Comparison of ENCODE assay signal across 8 mouse cellular contexts in the genomic region with DNA sequence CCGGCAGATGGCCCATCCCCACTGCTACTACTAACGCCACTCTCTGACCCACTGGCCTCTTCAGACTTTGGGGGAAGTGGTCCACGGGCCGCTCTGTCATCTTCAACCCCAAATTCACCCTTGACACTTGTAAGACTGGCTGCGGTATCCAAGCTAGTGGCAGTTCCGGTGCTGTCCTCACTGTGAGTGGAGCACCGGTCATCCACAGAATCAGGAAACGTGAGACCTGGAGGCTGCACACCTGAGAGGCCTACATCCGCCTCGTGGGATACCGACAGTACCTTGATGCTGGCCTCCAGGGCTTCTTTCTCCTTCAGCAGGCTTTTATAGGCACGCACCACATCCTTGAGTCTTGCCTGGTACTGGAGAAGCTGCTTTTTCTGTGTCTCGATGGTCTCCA. TPM values are rescaled to one million over a fixed set of nuclear protein-coding genes. Genes with fewer than 3 reads are reported as not detected.
DNase-seq lines count a peak whose midpoint lies in the region; ATAC-seq and TF ChIP-seq lines count a peak whose summit lies in the region.

No protein-coding gene starts in this region.

- H3K9me3 ChIP-seq in forebrain, embryonic 15.5 days, result no peaks in the 10 kb centered on the region
- no peaks in the 10 kb centered on the region for H3K9me3 ChIP-seq in liver, embryonic 15.5 days (replicated peaks)

- peaks cover 9% of the 10 kb centered on the region for H3K36me3 ChIP-seq in C2C12 (ENCODE audit: control insufficient read depth, insufficient read depth)
- peaks cover 39% of the 10 kb centered on the region for H3K36me3 ChIP-seq in forebrain, embryonic 15.5 days
- H3K36me3 ChIP-seq in liver, embryonic 15.5 days (replicated peaks), result peaks cover 42% of the 10 kb centered on the region

- peak overlapping the region; percentile 63 for H3K9ac ChIP-seq in forebrain, embryonic 15.5 days (replicated peaks)
- peak overlapping the region; percentile 86 for H3K9ac ChIP-seq in liver, embryonic 15.5 days

- H3K27ac ChIP-seq in forebrain, embryonic 15.5 days (replicated peaks), result no peak overlapping the region
- H3K27ac ChIP-seq in liver, embryonic 15.5 days (replicated peaks), result peak overlapping the region; percentile 90

- peaks cover 32% of the 10 kb centered on the region for H3K79me2 ChIP-seq in C2C12 (ENCODE audit: control insufficient read depth, insufficient read depth)

- peak overlapping the region; percentile 56 for H3K4me3 ChIP-seq in C2C12 (ENCODE audit: insufficient read depth, poor library complexity, severe bottlenecking)
- H3K4me3 ChIP-seq in forebrain, embryonic 15.5 days, result peak overlapping the region; percentile 69
- peak overlapping the region; percentile 79 for H3K4me3 ChIP-seq in liver, embryonic 15.5 days (replicated peaks)

- 24% methylated on average over 13 of the region's 13 CpGs for WGBS in forebrain, embryonic 15.5 days
- 26% methylated on average over 13 of the region's 13 CpGs for WGBS in liver, embryonic 15.5 days (ENCODE audit: insufficient replicate concordance)

- no peaks in the 10 kb centered on the region for H3K27me3 ChIP-seq in C2C12 (ENCODE audit: control insufficient read depth, insufficient read depth, insufficient read length)
- no peaks in the 10 kb centered on the region for H3K27me3 ChIP-seq in forebrain, embryonic 15.5 days
- no peaks in the 10 kb centered on the region for H3K27me3 ChIP-seq in liver, embryonic 15.5 days

- peaks cover 43% of the 10 kb centered on the region for H3K4me1 ChIP-seq in forebrain, embryonic 15.5 days
- peaks cover 63% of the 10 kb centered on the region for H3K4me1 ChIP-seq in liver, embryonic 15.5 days (replicated peaks)

- peak; percentile 92 for DNase-seq in heart, adult 11 months
- DNase-seq in heart, adult 8-10 months (ENCODE audit: low spot score), result no peak
- no peak for DNase-seq in Muller cell, postnatal 12 days (ENCODE audit: inconsistent ontology term)
- DNase-seq in left cerebral cortex, postnatal 10 days (ENCODE audit: extremely low spot score in 1 of 2, low spot score in 2 of 2), result no peak
- no peak for DNase-seq in urinary bladder, adult 18-20 months (ENCODE audit: low spot score in 2 of 2)

- peak overlapping the region; percentile 92 for H3K4me2 ChIP-seq in forebrain, embryonic 15.5 days (replicated peaks)
- H3K4me2 ChIP-seq in liver, embryonic 15.5 days, result peak overlapping the region; percentile 97

- ATAC-seq in forebrain, embryonic 15.5 days (replicated peaks), result no peak
- ATAC-seq in liver, embryonic 15.5 days (ENCODE audit: insufficient read depth), result no peak

- TF ChIP-seq CTCF in C2C12 (IDR thresholded peaks at IDR 0.05; ENCODE audit: control insufficient read depth, insufficient read depth, insufficient read length), result no peak

- H3K79me3 ChIP-seq in C2C12 (ENCODE audit: low read depth), result peaks cover 14% of the 10 kb centered on the region

- intact Hi-C loops in left cerebral cortex, postnatal 10 days (cut with DNase I), result loop anchor here (5.0 kb wide), 1 partner anchor 204 kb away; no protein-coding TSS in a partner anchor

- H3ac ChIP-seq in C2C12 (ENCODE audit: control insufficient read depth, insufficient read length, low read depth), result peak overlapping the region; percentile 84

TF ChIP-seq in C2C12, 6 proteins besides CTCF, POLR2A, EP300 and RAD21:
- TF ChIP-seq MYOG (IDR thresholded peaks at IDR 0.05; ENCODE audit: control insufficient read depth, extremely low read depth, insufficient read length) (no peak), USF1 (IDR thresholded peaks at IDR 0.05; ENCODE audit: low read depth) (no peak), MAX (IDR thresholded peaks at IDR 0.05) (no peak), CEBPB (IDR thresholded peaks at IDR 0.05; ENCODE audit: low read depth) (no peak), FOSL1 (IDR thresholded peaks at IDR 0.05; ENCODE audit: insufficient read depth, low read length, poor library complexity, severe bottlenecking) (no peak), MYOD1 (IDR thresholded peaks at IDR 0.05; ENCODE audit: control insufficient read depth, insufficient read length, low read depth) (no peak)
TF ChIP-seq in C2C12: peak in this region for 0.

RNA-seq across cellular contexts. Expression of gene Arf5, which starts 2.5 kb away (rescaled TPM):
- total RNA-seq in heart, adult 8-10 months (2022), result 100 to 1,000 TPM; 135 to 166 (median 152) TPM
- 203 TPM for polyA plus RNA-seq in C2C12 (2012; fragmentation: generic; extraction: Trizol)
- 414 and 439 TPM in 2 replicates for polyA plus RNA-seq in forebrain, embryonic 15.5 days (2015; fragmentation: Nextera tagmentation; extraction: Ambion mirVana)
- polyA plus RNA-seq in liver, embryonic 15.5 days (2015; fragmentation: Nextera tagmentation; extraction: Ambion mirVana), result 406 and 425 TPM in 2 replicates
- total RNA-seq in left cerebral cortex, postnatal 10 days (2021), result 100 to 1,000 TPM; 401 to 406 TPM

RNA-seq across cellular contexts. Expression of gene Fscn3, which starts 6.7 kb away (rescaled TPM):
- total RNA-seq in heart, adult 8-10 months (2022), result not detected
- polyA plus RNA-seq in C2C12 (2012; fragmentation: generic; extraction: Trizol), result not detected
- not detected in 2 replicates for polyA plus RNA-seq in forebrain, embryonic 15.5 days (2015; fragmentation: Nextera tagmentation; extraction: Ambion mirVana)
- 0.32 and 0.70 TPM in 2 replicates for polyA plus RNA-seq in liver, embryonic 15.5 days (2015; fragmentation: Nextera tagmentation; extraction: Ambion mirVana)
- under 1 TPM in 1 of 2 experiments, not detected in 1; 0.17 TPM for total RNA-seq in left cerebral cortex, postnatal 10 days (2021)

RNA-seq across cellular contexts. Expression of gene Gcc1, which starts 7.3 kb away (rescaled TPM):
- 10 to 100 TPM in 1 of 4 experiments, 1 to 10 TPM in 3; 7.7 to 12.3 (median 8.9) TPM for total RNA-seq in heart, adult 8-10 months (2022)
- 4.7 TPM for polyA plus RNA-seq in C2C12 (2012; fragmentation: generic; extraction: Trizol)
- 14.6 and 15.9 TPM in 2 replicates for polyA plus RNA-seq in forebrain, embryonic 15.5 days (2015; fragmentation: Nextera tagmentation; extraction: Ambion mirVana)
- 3.6 TPM in 2 replicates for polyA plus RNA-seq in liver, embryonic 15.5 days (2015; fragmentation: Nextera tagmentation; extraction: Ambion mirVana)
- total RNA-seq in left cerebral cortex, postnatal 10 days (2021), result 10 to 100 TPM; 14.6 TPM

RNA-seq across cellular contexts. Expression of gene Zfp800, which starts 23.1 kb away (rescaled TPM):
- total RNA-seq in heart, adult 8-10 months (2022), result 10 to 100 TPM in 1 of 4 experiments, 1 to 10 TPM in 3; 7.7 to 11.9 (median 8.3) TPM
- 2.5 TPM for polyA plus RNA-seq in C2C12 (2012; fragmentation: generic; extraction: Trizol)
- polyA plus RNA-seq in forebrain, embryonic 15.5 days (2015; fragmentation: Nextera tagmentation; extraction: Ambion mirVana), result 20.8 and 23.1 TPM in 2 replicates
- polyA plus RNA-seq in liver, embryonic 15.5 days (2015; fragmentation: Nextera tagmentation; extraction: Ambion mirVana), result 23.4 and 25.6 TPM in 2 replicates
- total RNA-seq in left cerebral cortex, postnatal 10 days (2021), result 10 to 100 TPM; 14.2 to 16.0 TPM

RNA-seq across cellular contexts. Expression of gene Pax4, which starts 28.3 kb away (rescaled TPM):
- total RNA-seq in heart, adult 8-10 months (2022), result not detected
- not detected for polyA plus RNA-seq in C2C12 (2012; fragmentation: generic; extraction: Trizol)
- 0.19 and 0.24 TPM in 2 replicates for polyA plus RNA-seq in forebrain, embryonic 15.5 days (2015; fragmentation: Nextera tagmentation; extraction: Ambion mirVana)
- not detected in 2 replicates for polyA plus RNA-seq in liver, embryonic 15.5 days (2015; fragmentation: Nextera tagmentation; extraction: Ambion mirVana)
- total RNA-seq in left cerebral cortex, postnatal 10 days (2021), result not detected
